Mouse (Mus musculus): ENCODE results near the gene Atf2. TPM values are rescaled to one million over a fixed set of nuclear protein-coding genes. Genes with fewer than 3 reads are reported as not detected.

Atf2 gene
- total and polyA plus RNA-seq, 3 experiments, result 15.9 to 40.9 (median 25.8) TPM

- H3K4me2 ChIP-seq (ENCODE audit: insufficient read depth, low read depth, poor library complexity, severe bottlenecking), result no peak overlapping the region
- TF ChIP-seq GABPA (IDR thresholded peaks at IDR 0.05; ENCODE audit: insufficient replicate concordance, low read depth, low read length), result no peak
- TF ChIP-seq MAZ (IDR thresholded peaks at IDR 0.05; ENCODE audit: low read depth, low read length), result no peak
- TF ChIP-seq USF2 (conservative IDR thresholded peaks at IDR 0.05; ENCODE audit: low read depth, low read length), result no peak
- no peak for TF ChIP-seq CTCF (conservative IDR thresholded peaks at IDR 0.05 in 1 of 2, IDR thresholded peaks at IDR 0.05 in 1 of 2; ENCODE audit: low read depth in 2 of 2, low read length in 2 of 2)
- no peak for TF ChIP-seq NRF1 (IDR thresholded peaks at IDR 0.05; ENCODE audit: low read depth, low read length)
- no peak for TF ChIP-seq USF1 (IDR thresholded peaks at IDR 0.05; ENCODE audit: low read depth, low read length)
- no peak for TF ChIP-seq RAD21 (IDR thresholded peaks at IDR 0.05; ENCODE audit: low read depth, low read length)
- TF ChIP-seq POLR2AphosphoS2 (IDR thresholded peaks at IDR 0.05; ENCODE audit: low read depth, low read length), result no peak
- TF ChIP-seq HCFC1 (IDR thresholded peaks at IDR 0.05; ENCODE audit: low read depth, low read length), result no peak
- no peak for TF ChIP-seq ZMIZ1 (IDR thresholded peaks at IDR 0.05; ENCODE audit: low read depth, low read length)
- no peak for TF ChIP-seq ELF1 (IDR thresholded peaks at IDR 0.05; ENCODE audit: low read depth, low read length)
- TF ChIP-seq TBP (conservative IDR thresholded peaks at IDR 0.05; ENCODE audit: low read depth, low read length), result no peak
- no peak for TF ChIP-seq TCF12 (IDR thresholded peaks at IDR 0.05; ENCODE audit: low read depth, low read length)
- TF ChIP-seq ZNF384 (IDR thresholded peaks at IDR 0.05; ENCODE audit: low read depth, low read length), result no peak
- no peak for TF ChIP-seq POLR2A (IDR thresholded peaks at IDR 0.05; ENCODE audit: low read depth, low read length)
- TF ChIP-seq RCOR1 (conservative IDR thresholded peaks at IDR 0.05; ENCODE audit: low read depth, low read length), result no peak
- H3K4me3 ChIP-seq (replicated peaks in 1 of 3; ENCODE audit: low read depth in 2 of 3, low read length in 2 of 3, poor library complexity in 1 of 3), result no peak overlapping the region
- no peaks in the 10 kb centered on the region for H3K79me2 ChIP-seq (replicated peaks; ENCODE audit: control insufficient read depth, extremely low read depth, insufficient read depth, poor library complexity, severe bottlenecking)
- H3K27ac ChIP-seq (ENCODE audit: insufficient read depth, low read depth), result no peak overlapping the region
- no peaks in the 10 kb centered on the region for H3K27me3 ChIP-seq (replicated peaks)
- H3K4me1 ChIP-seq (ENCODE audit: control insufficient read depth in 1 of 2, insufficient read depth in 2 of 2), result no peaks in the 10 kb centered on the region
- H3K36me3 ChIP-seq (replicated peaks in 1 of 2; ENCODE audit: control insufficient read depth in 1 of 2, insufficient read depth in 1 of 2, low read length in 1 of 2), result no peaks in the 10 kb centered on the region
- H3K9me3 ChIP-seq (replicated peaks; ENCODE audit: low read length), result peaks cover 3% of the 10 kb centered on the region
- H3K9ac ChIP-seq (ENCODE audit: insufficient read depth, low read depth), result no peak overlapping the region
- dilution Hi-C loops (cut with MboI; ENCODE audit: extremely low pct_ligation_motif_present, extremely low pct_unique_long_range_greater_than_20kb, low sequenced_read_pairs), result no loop called here
- in situ Hi-C loops (cut with MboI; ENCODE audit: low pct_ligation_motif_present, low pct_unique_long_range_greater_than_20kb, low sequenced_read_pairs), result no loop called here
- no peak for DNase-seq (ENCODE audit: extremely low read depth)
Measured at GRCm38 (mm10) chr2:73798786-73799185, 93.7 kb downstream of the Atf2 start.

GRCm38 (mm10) chr2:73798136-73798535 lies 94.3 kb downstream of the Atf2 start:
- Histone ChIP-seq H3K4me2 (ENCODE audit: insufficient read depth, low read depth, poor library complexity, severe bottlenecking) (no peak overlapping the region), H3K79me2 (replicated peaks; ENCODE audit: control insufficient read depth, extremely low read depth, insufficient read depth, poor library complexity, severe bottlenecking) (no peaks in the 10 kb centered on the region), H3K36me3 (replicated peaks in 1 of 2; ENCODE audit: control insufficient read depth in 1 of 2, insufficient read depth in 1 of 2, low read length in 1 of 2) (no peaks in the 10 kb centered on the region), H3K4me1 (ENCODE audit: control insufficient read depth in 1 of 2, insufficient read depth in 2 of 2) (no peaks in the 10 kb centered on the region), H3K9ac (ENCODE audit: insufficient read depth, low read depth) (no peak overlapping the region), H3K4me3 (replicated peaks in 1 of 3; ENCODE audit: low read depth in 2 of 3, low read length in 2 of 3, poor library complexity in 1 of 3) (no peak overlapping the region), H3K27me3 (replicated peaks) (no peaks in the 10 kb centered on the region), H3K9me3 (replicated peaks; ENCODE audit: low read length) (peaks cover 3% of the 10 kb centered on the region), H3K27ac (ENCODE audit: insufficient read depth, low read depth) (no peak overlapping the region)
- DNase-seq (ENCODE audit: extremely low read depth), result no peak
- dilution Hi-C loops (cut with MboI; ENCODE audit: extremely low pct_ligation_motif_present, extremely low pct_unique_long_range_greater_than_20kb, low sequenced_read_pairs), result no loop called here
- TF ChIP-seq MXI1 (IDR thresholded peaks at IDR 0.05; ENCODE audit: low read depth, low read length) (no peak), NELFE (IDR thresholded peaks at IDR 0.05; ENCODE audit: low read depth, low read length) (no peak), ETS1 (conservative IDR thresholded peaks at IDR 0.05; ENCODE audit: low read depth, low read length) (no peak), IRF4 (IDR thresholded peaks at IDR 0.05; ENCODE audit: low read depth, low read length) (no peak), POLR2AphosphoS2 (IDR thresholded peaks at IDR 0.05; ENCODE audit: low read depth, low read length) (no peak), MAZ (IDR thresholded peaks at IDR 0.05; ENCODE audit: low read depth, low read length) (no peak), JUN (IDR thresholded peaks at IDR 0.05; ENCODE audit: insufficient read depth, low read depth, low read length) (no peak), KAT2A (IDR thresholded peaks at IDR 0.05; ENCODE audit: insufficient replicate concordance, low read length) (no peak), MYC (IDR thresholded peaks at IDR 0.05; ENCODE audit: low read depth, low read length) (no peak), MAFK (IDR thresholded peaks at IDR 0.05; ENCODE audit: insufficient replicate concordance, low read length) (no peak), MAX (IDR thresholded peaks at IDR 0.05; ENCODE audit: low read length) (no peak), USF1 (IDR thresholded peaks at IDR 0.05; ENCODE audit: low read depth, low read length) (no peak), SIN3A (IDR thresholded peaks at IDR 0.05; ENCODE audit: low read length) (no peak), CHD2 (IDR thresholded peaks at IDR 0.05; ENCODE audit: low read length) (no peak), GABPA (IDR thresholded peaks at IDR 0.05; ENCODE audit: insufficient replicate concordance, low read depth, low read length) (no peak)
- in situ Hi-C loops (cut with MboI; ENCODE audit: low pct_ligation_motif_present, low pct_unique_long_range_greater_than_20kb, low sequenced_read_pairs), result no loop called here
